Mouse (Mus musculus) embryonic facial prominence, embryonic 14.5 days (tissue): ENCODE measurements at regions not wholly inside any gene's neighbourhood (a gene's known extent, or its start where the extent isn't known, plus 50 kb on each side); places are given as distances from the start of the nearest gene placed in this dataset.

Experiments used
- ATAC-seq: fragments of 200-750 bp; cut with Nextera tagmentation; 2 replicates; pipeline ENCODE4 v1.8.0; 2017; ENCODE audit warnings: low read depth, moderate number of reproducible peaks, moderate TSS enrichment
- DNase-seq: peaks from one replicate; pipeline ENCODE4 v3.0.0-alpha.2; 2015; ENCODE audit warnings: low spot score
- H3K27ac ChIP-seq: fragments of 300-500 bp; sonication (generic); replicated peaks from 2 replicates; pipeline ENCODE4 v1.5.1; 2014; ENCODE audit warnings: low read depth, mild to moderate bottlenecking, low read length, moderate library complexity
- H3K27me3 ChIP-seq: fragments of 300-500 bp; sonication (generic); replicated peaks from 2 replicates; pipeline ENCODE4 v1.6.1; 2014; ENCODE audit warnings: low read length; ENCODE audit not compliant: control insufficient read depth, insufficient read depth
- H3K36me3 ChIP-seq: fragments of 300-500 bp; sonication (generic); 2 replicates; pipeline ENCODE4 v1.6.1; 2014; ENCODE audit warnings: low read length, mixed read lengths; ENCODE audit not compliant: control insufficient read depth, insufficient read depth
- H3K4me1 ChIP-seq: fragments of 300-500 bp; sonication (generic); 2 replicates; pipeline ENCODE4 v1.6.1; 2014; ENCODE audit warnings: antibody characterized with exemption, low read length; ENCODE audit not compliant: control insufficient read depth, insufficient read depth
- H3K4me2 ChIP-seq: fragments of 300-500 bp; sonication (generic); 2 replicates; pipeline ENCODE4 v1.6.1; 2014; ENCODE audit warnings: low read depth, mild to moderate bottlenecking, low read length, moderate library complexity, mixed read lengths
- H3K4me3 ChIP-seq: fragments of 300-500 bp; sonication (generic); 2 replicates; pipeline ENCODE4 v1.5.1; 2014; ENCODE audit warnings: low read depth, mild to moderate bottlenecking, low read length
- H3K9ac ChIP-seq: fragments of 300-500 bp; sonication (generic); 2 replicates; pipeline ENCODE4 v1.6.1; 2014; ENCODE audit warnings: low read depth, mild to moderate bottlenecking, low read length, moderate library complexity, mixed read lengths
- H3K9me3 ChIP-seq: fragments of 300-500 bp; sonication (generic); 2 replicates; pipeline ENCODE4 v1.6.1; 2016; ENCODE audit warnings: low read length; ENCODE audit not compliant: control insufficient read depth
- WGBS: fragments of 180-500 bp; shearing (Covaris S2); extraction: QIAGEN DNeasy Blood & Tissue Kit; methylation state at CpG from one replicate; pipeline ENCODE4 v1.1.7; 2014; 5-methylcytosine and 5-hydroxymethylcytosine counted together

GRCm38 (mm10) chr17:62546286-62546685 is 334.8 kb downstream of the Efna5 start:
- ATAC-seq: no peak
- Histone ChIP-seq H3K4me2 (no peak overlapping the region), H3K9me3 (no peaks in the 10 kb centered on the region), H3K36me3 (no peaks in the 10 kb centered on the region), H3K27me3 (no peaks in the 10 kb centered on the region), H3K27ac (no peak overlapping the region), H3K4me3 (no peak overlapping the region), H3K9ac (no peak overlapping the region), H3K4me1 (peaks cover 14% of the 10 kb centered on the region)
- DNase-seq: peak; percentile 66
- WGBS: 33% methylated on average over 7 of the region's 7 CpGs

GRCm38 (mm10) chr17:62545330-62545729 is 335.8 kb downstream of the Efna5 start:
- no peak overlapping the region for H3K27ac ChIP-seq
- H3K27me3 ChIP-seq: no peaks in the 10 kb centered on the region
- no peaks in the 10 kb centered on the region for H3K9me3 ChIP-seq
- H3K4me3 ChIP-seq: no peak overlapping the region
- DNase-seq (peak; percentile 38), ATAC-seq (no peak)
- peak overlapping the region; percentile 26 for H3K4me2 ChIP-seq
- 28% methylated on average over 9 of the region's 9 CpGs for WGBS
- no peaks in the 10 kb centered on the region for H3K36me3 ChIP-seq
- H3K4me1 ChIP-seq: peaks cover 14% of the 10 kb centered on the region
- H3K9ac ChIP-seq: no peak overlapping the region

GRCm38 (mm10) chr17:62543056-62543975 is 337.8 kb downstream of the Efna5 start:
- ATAC-seq (no peak), DNase-seq (peak; percentile 73)
- H3K27me3 ChIP-seq: no peaks in the 10 kb centered on the region
- H3K4me2 ChIP-seq: peak overlapping the region; percentile 31
- H3K9ac ChIP-seq: no peak overlapping the region
- peaks cover 17% of the 10 kb centered on the region for H3K4me1 ChIP-seq
- no peaks in the 10 kb centered on the region for H3K9me3 ChIP-seq
- no peak overlapping the region for H3K4me3 ChIP-seq
- no peak overlapping the region for H3K27ac ChIP-seq
- H3K36me3 ChIP-seq: no peaks in the 10 kb centered on the region
- WGBS: 57% methylated on average over 18 of the region's 18 CpGs

- H3K9ac ChIP-seq: no peak overlapping the region
- H3K27ac ChIP-seq: no peak overlapping the region
- no peaks in the 10 kb centered on the region for H3K36me3 ChIP-seq
- H3K9me3 ChIP-seq: no peaks in the 10 kb centered on the region
- no peak overlapping the region for H3K4me3 ChIP-seq
- no peaks in the 10 kb centered on the region for H3K4me1 ChIP-seq
- DNase-seq (no peak), ATAC-seq (no peak)
- H3K4me2 ChIP-seq: no peak overlapping the region
- WGBS: 84% methylated on average over 2 of the region's 2 CpGs
- no peaks in the 10 kb centered on the region for H3K27me3 ChIP-seq
These were observed 351.2 kb downstream of the Efna5 start for GRCm38 (mm10) chr17:62529911-62530310.

- ATAC-seq (no peak), DNase-seq (no peak)
- no peaks in the 10 kb centered on the region for H3K27me3 ChIP-seq
- no peak overlapping the region for H3K27ac ChIP-seq
- H3K9me3 ChIP-seq: no peaks in the 10 kb centered on the region
- no peak overlapping the region for H3K9ac ChIP-seq
- no peaks in the 10 kb centered on the region for H3K36me3 ChIP-seq
- WGBS: 75% methylated on average over 2 of the region's 2 CpGs
- H3K4me1 ChIP-seq: no peaks in the 10 kb centered on the region
- no peak overlapping the region for H3K4me2 ChIP-seq
- H3K4me3 ChIP-seq: no peak overlapping the region
These were observed 353.6 kb downstream of the Efna5 start for GRCm38 (mm10) chr17:62527556-62527955.

- 62% methylated on average over 3 of the region's 3 CpGs for WGBS
- no peaks in the 10 kb centered on the region for H3K27me3 ChIP-seq
- no peak for DNase-seq
- H3K36me3 ChIP-seq: no peaks in the 10 kb centered on the region
- no peaks in the 10 kb centered on the region for H3K9me3 ChIP-seq
- H3K4me1 ChIP-seq: no peaks in the 10 kb centered on the region
- ATAC-seq: no peak
- H3K27ac ChIP-seq: no peak overlapping the region
- H3K9ac ChIP-seq: no peak overlapping the region
- no peak overlapping the region for H3K4me2 ChIP-seq
- no peak overlapping the region for H3K4me3 ChIP-seq
These were observed 367.5 kb downstream of the Efna5 start for GRCm38 (mm10) chr17:62513635-62514034.

- Histone ChIP-seq H3K27ac (no peak overlapping the region), H3K9ac (no peak overlapping the region), H3K4me2 (no peak overlapping the region), H3K9me3 (no peaks in the 10 kb centered on the region), H3K4me3 (no peak overlapping the region), H3K27me3 (no peaks in the 10 kb centered on the region), H3K36me3 (no peaks in the 10 kb centered on the region), H3K4me1 (no peaks in the 10 kb centered on the region; the same call in 1 of the 2 replicates)
- no peak for DNase-seq
- no peak for ATAC-seq
- WGBS: 85% methylated on average over 4 of the region's 4 CpGs
These were observed 370.9 kb downstream of the Efna5 start for GRCm38 (mm10) chr17:62510184-62510583.

GRCm38 (mm10) chr17:62507766-62508485 is 373.2 kb downstream of the Efna5 start:
- Histone ChIP-seq H3K4me1 (no peaks in the 10 kb centered on the region; the same call in 1 of the 2 replicates), H3K4me2 (no peak overlapping the region), H3K27me3 (no peaks in the 10 kb centered on the region), H3K36me3 (no peaks in the 10 kb centered on the region), H3K9me3 (no peaks in the 10 kb centered on the region), H3K27ac (no peak overlapping the region; the same call in 1 of the 2 replicates), H3K9ac (no peak overlapping the region), H3K4me3 (no peak overlapping the region)
- DNase-seq (peak; percentile 83), ATAC-seq (no peak)
- WGBS: 50% methylated on average over 13 of the region's 13 CpGs
